Mouse (Mus musculus) embryonic facial prominence, embryonic 13.5 days (tissue): ENCODE data around the gene Cylc2. TPM values are rescaled to one million over a fixed set of nuclear protein-coding genes. Genes with fewer than 3 reads are reported as not detected.

ENCODE experiments used
- ATAC-seq: fragments of 200-750 bp; cut with Nextera tagmentation; 2 replicates; pipeline ENCODE4 v1.8.0; 2017; ENCODE audit warnings: low read depth; ENCODE audit not compliant: insufficient number of reproducible peaks, insufficient read depth, low FRiP score, low TSS enrichment
- H3K27ac ChIP-seq: fragments of 300-500 bp; sonication (generic); 2 replicates; pipeline ENCODE4 v1.5.1; 2015; ENCODE audit warnings: moderate library complexity, mild to moderate bottlenecking, inconsistent platforms
- H3K27me3 ChIP-seq: fragments of 300-500 bp; sonication (generic); 2 replicates; pipeline ENCODE4 v1.6.1; 2015; ENCODE audit warnings: mild to moderate bottlenecking, inconsistent platforms
- H3K36me3 ChIP-seq: fragments of 300-500 bp; sonication (generic); 2 replicates; pipeline ENCODE4 v1.6.1; 2015; ENCODE audit warnings: mild to moderate bottlenecking, inconsistent platforms
- H3K4me1 ChIP-seq: fragments of 300-500 bp; sonication (generic); 2 replicates; pipeline ENCODE4 v1.6.1; 2015; ENCODE audit warnings: inconsistent platforms
- H3K4me2 ChIP-seq: fragments of 300-500 bp; sonication (generic); 2 replicates; pipeline ENCODE4 v1.6.1; 2015; ENCODE audit warnings: moderate library complexity, mild to moderate bottlenecking, inconsistent platforms
- H3K4me3 ChIP-seq: fragments of 300-500 bp; sonication (generic); 2 replicates; pipeline ENCODE4 v1.5.1; 2015; ENCODE audit warnings: mild to moderate bottlenecking, inconsistent platforms
- H3K9ac ChIP-seq: fragments of 300-500 bp; sonication (generic); 2 replicates; pipeline ENCODE4 v1.6.1; 2015; ENCODE audit warnings: mild to moderate bottlenecking, inconsistent platforms
- H3K9me3 ChIP-seq: fragments of 300-500 bp; sonication (generic); 2 replicates; pipeline ENCODE4 v1.6.1; 2016; ENCODE audit warnings: inconsistent platforms
- whole genome bisulfite sequencing: fragments of 180-500 bp; shearing (Covaris S2); methylation state at CpG from one replicate; pipeline ENCODE4 v1.1.7; 2015; ENCODE audit warnings: mixed read lengths; 5-methylcytosine and 5-hydroxymethylcytosine counted together
- polyA plus RNA-seq: library from polyadenylated mRNA; unstranded; fragments of >200 nt; fragmentation: Nextera tagmentation; extraction: Ambion mirVana; gene quantifications from 2 replicates; pipeline ENCODE4 v1.2.1, GENCODE M21; 2015

The Cylc2 gene
- polyA plus RNA-seq, result not detected in 2 replicates

GRCm38 (mm10) chr4:51216378-51216777 lies at the start of gene Cylc2:
TSS of gene Cylc2 (plus strand) at chr4:51216678.
- no peaks in the 10 kb centered on the region for H3K9me3 ChIP-seq
- no peak within 1 kb of the TSS for H3K9ac ChIP-seq
- ATAC-seq, result no peak
- no peak within 1 kb of the TSS for H3K27ac ChIP-seq
- H3K36me3 ChIP-seq, result no peaks in the 10 kb centered on the region
- no peak within 1 kb of the TSS for H3K4me2 ChIP-seq
- H3K4me3 ChIP-seq, result no peak within 1 kb of the TSS
- H3K4me1 ChIP-seq, result no peaks in the 10 kb centered on the region
- H3K27me3 ChIP-seq, result no peaks in the 10 kb centered on the region
- 78% methylated on average over 1 of the region's 1 CpGs for WGBS
